Mouse (Mus musculus): ENCODE measurements around the gene Il6st.

DNA sequence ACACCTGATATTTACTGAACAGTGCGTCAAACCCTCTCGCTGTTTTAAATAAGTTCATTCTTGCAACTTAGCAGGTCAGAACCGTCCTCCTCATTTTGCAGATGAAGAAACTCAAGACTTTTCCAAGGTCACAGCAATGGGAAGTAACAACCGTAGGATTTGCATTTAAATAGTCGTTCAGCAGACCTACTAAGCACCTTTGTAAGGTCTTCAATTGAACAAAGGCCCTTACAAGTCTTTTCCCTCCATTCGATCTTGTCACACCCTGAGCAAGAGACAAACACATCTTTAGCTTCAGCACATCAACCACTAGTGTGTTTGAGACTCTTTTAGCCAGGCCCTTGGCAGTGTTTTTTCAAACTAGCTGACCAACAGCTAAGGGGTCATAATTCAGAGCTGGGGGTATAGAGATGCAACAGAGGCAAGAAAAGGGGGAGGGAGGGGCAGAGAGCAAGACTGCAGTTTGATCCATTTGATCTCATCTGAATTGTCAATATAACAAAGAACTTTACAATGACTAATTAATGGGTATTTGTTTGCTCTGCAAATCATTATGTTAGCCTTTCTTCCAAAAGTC lies 1.4 kb upstream of the Il6st start:
- TF ChIP-seq CTCF (IDR thresholded peaks at IDR 0.05; ENCODE audit: low read depth, low read length): no peak
- TF ChIP-seq POLR2A (IDR thresholded peaks at IDR 0.05; ENCODE audit: insufficient read depth, low read length): no peak
- no peak for TF ChIP-seq EP300 (IDR thresholded peaks at IDR 0.05; ENCODE audit: insufficient read depth, low read depth, low read length)
